Mouse (Mus musculus) NIH3T3 (cell line): Measurements from ENCODE around the gene Theg.

Experiments
- DNase-seq: peaks from one replicate; pipeline ENCODE4 v3.0.0-alpha.2; 2012; ENCODE audit warnings: low read depth

Gene Theg

GRCm38 (mm10) chr10:79555238-79555724 is 31.9 kb downstream of the Theg start:
- DNase-seq, result no peak

GRCm38 (mm10) chr10:79554330-79555237 is 32.5 kb downstream of the Theg start, which contains the start of gene Mier2:
Mier2 (minus strand) TSS chr10:79555199.
- peak; percentile 86 for DNase-seq

- no peak for DNase-seq
These were observed 33.4 kb downstream of the Theg start for GRCm38 (mm10) chr10:79553691-79554090.

GRCm38 (mm10) chr10:79553176-79553575 is 34.0 kb downstream of the Theg start:
- DNase-seq, result no peak

GRCm38 (mm10) chr10:79552531-79552930 is 34.6 kb downstream of the Theg start:
- DNase-seq, result no peak

- no peak for DNase-seq
These were observed 36.8 kb downstream of the Theg start for GRCm38 (mm10) chr10:79550366-79550765.

- no peak for DNase-seq
These were observed 38.0 kb downstream of the Theg start for GRCm38 (mm10) chr10:79548971-79549723.

- DNase-seq, result no peak
These were observed 38.6 kb downstream of the Theg start for GRCm38 (mm10) chr10:79548546-79548945.

- no peak for DNase-seq
These were observed 39.9 kb downstream of the Theg start for GRCm38 (mm10) chr10:79547148-79547675.

- no peak for DNase-seq
These were observed 40.6 kb downstream of the Theg start for GRCm38 (mm10) chr10:79546483-79546882.

GRCm38 (mm10) chr10:79545891-79546290 is 41.2 kb downstream of the Theg start:
- no peak for DNase-seq

GRCm38 (mm10) chr10:79544631-79545030 is 42.5 kb downstream of the Theg start:
- no peak for DNase-seq

GRCm38 (mm10) chr10:79543884-79544597 is 43.1 kb downstream of the Theg start:
- no peak for DNase-seq

- no peak for DNase-seq
These were observed 45.0 kb downstream of the Theg start for GRCm38 (mm10) chr10:79542171-79542570.

- DNase-seq, result no peak
These were observed 45.6 kb downstream of the Theg start for GRCm38 (mm10) chr10:79541522-79541921.

GRCm38 (mm10) chr10:79540746-79541145 is 46.4 kb downstream of the Theg start:
- DNase-seq, result no peak

- no peak for DNase-seq
These were observed 47.2 kb downstream of the Theg start for GRCm38 (mm10) chr10:79539701-79540495.

- peak; percentile 32 for DNase-seq
These were observed 48.3 kb downstream of the Theg start for GRCm38 (mm10) chr10:79538873-79539272.

- no peak for DNase-seq
These were observed 48.8 kb downstream of the Theg start for GRCm38 (mm10) chr10:79538323-79538722.

GRCm38 (mm10) chr10:79537781-79538180 is 49.4 kb downstream of the Theg start:
- no peak for DNase-seq

- DNase-seq, result no peak
These were observed 49.9 kb downstream of the Theg start for GRCm38 (mm10) chr10:79537271-79537670.
